Mouse (Mus musculus): ENCODE measurements around the gene Hoga1. TPM values are rescaled to one million over a fixed set of nuclear protein-coding genes. Genes with fewer than 3 reads are reported as not detected.

Hoga1 gene
- polyA plus RNA-seq, 1 experiment from 2014 or later: 1.7 TPM

- H3K4me3 ChIP-seq (replicated peaks): peak within 1 kb of the TSS; percentile 96
- H3K27ac ChIP-seq (replicated peaks): peak within 1 kb of the TSS; percentile 92
- peaks cover 18% of the 10 kb centered on the region; the same call in 1 of the 2 replicates for H3K36me3 ChIP-seq
- H3K27me3 ChIP-seq: no peaks in the 10 kb centered on the region
- no peaks in the 10 kb centered on the region for H3K9me3 ChIP-seq (replicated peaks)
- under 1% methylated on average over 55 of the region's 55 CpGs for WGBS
- peak within 1 kb of the TSS; percentile 67 for H3K4me2 ChIP-seq (replicated peaks)
- ATAC-seq (ENCODE audit: insufficient number of reproducible peaks, low FRiP score, low TSS enrichment, low read depth): peak; percentile 99
- peak within 1 kb of the TSS; percentile 93 for H3K9ac ChIP-seq
- H3K4me1 ChIP-seq: peaks cover 25% of the 10 kb centered on the region
Observed at GRCm38 (mm10) chr19:42089748-42090595, 44.6 kb downstream of the Hoga1 start, which contains the start of gene Pi4k2a. Gene Pi4k2a (plus strand): TSS chr19:42090470.

DNA sequence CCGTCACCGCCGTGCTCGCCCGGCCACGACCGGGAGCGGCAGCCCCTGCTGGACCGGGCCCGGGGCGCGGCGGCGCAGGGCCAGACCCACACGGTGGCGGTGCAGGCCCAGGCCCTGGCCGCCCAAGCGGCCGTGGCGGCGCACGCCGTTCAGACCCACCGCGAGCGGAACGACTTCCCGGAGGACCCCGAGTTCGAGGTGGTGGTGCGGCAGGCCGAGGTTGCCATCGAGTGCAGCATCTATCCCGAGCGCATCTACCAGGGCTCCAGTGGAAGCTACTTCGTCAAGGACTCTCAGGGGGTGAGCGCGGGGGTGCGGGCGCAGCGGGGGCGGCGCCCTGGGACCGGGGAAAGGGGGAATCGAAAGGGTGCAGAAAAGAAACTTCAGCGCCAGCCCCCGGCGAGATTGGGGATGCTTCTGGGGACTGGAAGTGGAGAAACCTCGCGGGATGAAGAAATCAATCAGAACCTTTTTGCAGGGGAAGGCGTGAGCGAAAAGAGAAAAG, 45.3 kb downstream of the Hoga1 start:
- Histone ChIP-seq H3K9ac (peak overlapping the region; percentile 93), H3K9me3 (replicated peaks) (no peaks in the 10 kb centered on the region), H3K27ac (replicated peaks) (peak overlapping the region; percentile 92), H3K27me3 (no peaks in the 10 kb centered on the region), H3K4me2 (replicated peaks) (peak overlapping the region; percentile 67), H3K4me1 (peaks cover 22% of the 10 kb centered on the region), H3K4me3 (replicated peaks) (peak overlapping the region; percentile 96), H3K36me3 (peaks cover 21% of the 10 kb centered on the region; the same call in 1 of the 2 replicates)
- peak; percentile 71 for ATAC-seq (ENCODE audit: insufficient number of reproducible peaks, low FRiP score, low TSS enrichment, low read depth)
- WGBS: under 1% methylated on average over 51 of the region's 52 CpGs

- H3K9me3 ChIP-seq (replicated peaks): no peaks in the 10 kb centered on the region
- H3K4me3 ChIP-seq (replicated peaks): no peak overlapping the region
- no peak for ATAC-seq (ENCODE audit: insufficient number of reproducible peaks, low FRiP score, low TSS enrichment, low read depth)
- H3K9ac ChIP-seq: no peak overlapping the region
- H3K4me2 ChIP-seq (replicated peaks): no peak overlapping the region
- H3K27me3 ChIP-seq: no peaks in the 10 kb centered on the region
- no peak overlapping the region for H3K27ac ChIP-seq (replicated peaks)
- H3K4me1 ChIP-seq: no peaks in the 10 kb centered on the region
- H3K36me3 ChIP-seq: peaks cover 40% of the 10 kb centered on the region
- WGBS: 71% methylated on average over 3 of the region's 3 CpGs
Observed at GRCm38 (mm10) chr19:42099406-42099805, 54.0 kb downstream of the Hoga1 start.

DNA sequence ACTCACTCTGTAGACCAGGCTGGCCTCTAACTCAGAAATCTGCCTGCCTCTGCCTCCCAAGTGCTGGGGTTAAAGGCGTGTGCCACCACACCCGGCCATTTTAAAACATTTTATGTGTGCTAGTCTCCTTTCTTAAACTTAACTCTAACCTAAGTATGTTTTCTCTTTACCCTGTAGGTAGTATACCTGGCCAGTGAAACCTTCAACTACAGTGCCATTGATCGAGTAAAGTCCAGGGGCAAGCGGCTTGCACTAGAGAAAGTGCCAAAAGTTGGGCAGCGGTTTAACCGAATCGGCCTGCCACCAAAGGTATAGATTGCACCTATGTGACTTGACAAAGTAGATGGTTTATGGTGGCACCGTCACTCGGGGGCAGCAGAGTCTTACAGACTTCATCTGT, 59.3 kb downstream of the Hoga1 start:
- Histone ChIP-seq H3K9ac (no peak overlapping the region), H3K4me1 (no peaks in the 10 kb centered on the region), H3K9me3 (replicated peaks) (no peaks in the 10 kb centered on the region), H3K4me2 (replicated peaks) (no peak overlapping the region), H3K36me3 (peaks cover 46% of the 10 kb centered on the region), H3K27me3 (no peaks in the 10 kb centered on the region), H3K4me3 (replicated peaks) (no peak overlapping the region), H3K27ac (replicated peaks) (no peak overlapping the region)
- 94% methylated on average over 9 of the region's 9 CpGs for WGBS
- no peak for ATAC-seq (ENCODE audit: insufficient number of reproducible peaks, low FRiP score, low TSS enrichment, low read depth)

DNA sequence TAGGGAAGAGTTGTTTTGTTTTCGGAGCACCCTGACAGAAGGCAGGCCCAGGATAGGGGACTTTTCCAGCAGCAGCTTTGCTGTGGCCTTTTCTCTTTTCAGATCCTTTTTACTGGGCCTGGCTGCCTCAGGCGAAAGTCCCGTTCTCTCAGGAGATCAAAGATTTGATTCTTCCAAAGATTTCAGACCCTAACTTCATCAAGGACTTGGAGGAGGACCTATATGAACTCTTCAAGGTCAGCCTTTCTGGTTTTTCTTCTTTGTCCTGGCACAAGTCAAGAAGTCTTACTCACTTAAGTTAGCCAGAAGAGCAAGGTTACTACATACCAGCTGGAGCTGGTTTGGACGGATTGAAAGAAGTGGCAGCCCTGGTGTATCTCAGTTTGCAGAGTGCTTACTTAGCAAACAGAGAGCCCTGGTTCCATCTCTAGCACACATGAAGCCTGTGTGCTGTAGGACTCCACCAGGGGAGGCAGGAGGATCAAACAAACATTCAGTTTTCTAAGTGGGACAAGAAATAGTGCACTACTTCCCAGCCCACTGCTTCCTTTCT, 70.4 kb downstream of the Hoga1 start:
- ATAC-seq (ENCODE audit: insufficient number of reproducible peaks, low FRiP score, low TSS enrichment, low read depth): no peak
- 79% methylated on average over 4 of the region's 4 CpGs for WGBS
- Histone ChIP-seq H3K9ac (no peak overlapping the region), H3K27ac (replicated peaks) (no peak overlapping the region), H3K4me3 (replicated peaks) (no peak overlapping the region), H3K36me3 (peaks cover 67% of the 10 kb centered on the region), H3K27me3 (no peaks in the 10 kb centered on the region), H3K4me1 (0 out of 2 replicates have a peak, but pooled peaks cover 3% of the 10 kb centered on the region), H3K4me2 (replicated peaks) (no peak overlapping the region), H3K9me3 (replicated peaks) (no peaks in the 10 kb centered on the region)

- 93% methylated on average over 9 of the region's 9 CpGs for WGBS
- Histone ChIP-seq H3K27me3 (no peaks in the 10 kb centered on the region), H3K4me1 (0 out of 2 replicates have a peak, but pooled peaks cover 3% of the 10 kb centered on the region), H3K9me3 (replicated peaks) (no peaks in the 10 kb centered on the region), H3K4me3 (replicated peaks) (no peak overlapping the region), H3K4me2 (replicated peaks) (no peak overlapping the region), H3K9ac (no peak overlapping the region), H3K36me3 (peaks cover 86% of the 10 kb centered on the region), H3K27ac (replicated peaks) (no peak overlapping the region)
- ATAC-seq (ENCODE audit: insufficient number of reproducible peaks, low FRiP score, low TSS enrichment, low read depth): no peak
Observed at GRCm38 (mm10) chr19:42118142-42118541, 72.7 kb downstream of the Hoga1 start.

DNA sequence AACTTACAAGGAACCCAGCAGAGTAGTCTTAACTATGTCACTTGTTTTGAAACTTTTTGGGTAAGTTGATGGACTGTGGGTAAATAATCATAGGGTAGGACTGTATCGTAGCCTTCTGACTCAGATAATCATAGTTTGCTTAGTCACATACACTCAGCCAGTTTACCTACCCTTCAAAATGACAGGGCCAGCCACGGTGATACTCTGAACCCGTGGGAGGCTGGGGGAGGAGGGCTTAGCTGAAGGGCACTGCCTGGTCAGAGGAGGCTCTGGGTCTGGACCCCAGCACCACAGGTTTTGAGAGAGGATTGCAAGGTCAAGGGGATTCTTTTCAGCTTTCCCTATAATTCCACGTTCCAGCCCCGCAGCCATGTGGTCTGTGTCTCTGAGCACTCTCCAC, 73.2 kb downstream of the Hoga1 start:
- no peak overlapping the region for H3K27ac ChIP-seq (replicated peaks)
- H3K36me3 ChIP-seq: peaks cover 87% of the 10 kb centered on the region
- no peak overlapping the region for H3K4me3 ChIP-seq (replicated peaks)
- no peaks in the 10 kb centered on the region for H3K9me3 ChIP-seq (replicated peaks)
- H3K4me2 ChIP-seq (replicated peaks): no peak overlapping the region
- no peak for ATAC-seq (ENCODE audit: insufficient number of reproducible peaks, low FRiP score, low TSS enrichment, low read depth)
- H3K4me1 ChIP-seq: 0 out of 2 replicates have a peak, but pooled peaks cover 3% of the 10 kb centered on the region
- 86% methylated on average over 5 of the region's 5 CpGs for WGBS
- H3K27me3 ChIP-seq: no peaks in the 10 kb centered on the region
- no peak overlapping the region for H3K9ac ChIP-seq

DNA sequence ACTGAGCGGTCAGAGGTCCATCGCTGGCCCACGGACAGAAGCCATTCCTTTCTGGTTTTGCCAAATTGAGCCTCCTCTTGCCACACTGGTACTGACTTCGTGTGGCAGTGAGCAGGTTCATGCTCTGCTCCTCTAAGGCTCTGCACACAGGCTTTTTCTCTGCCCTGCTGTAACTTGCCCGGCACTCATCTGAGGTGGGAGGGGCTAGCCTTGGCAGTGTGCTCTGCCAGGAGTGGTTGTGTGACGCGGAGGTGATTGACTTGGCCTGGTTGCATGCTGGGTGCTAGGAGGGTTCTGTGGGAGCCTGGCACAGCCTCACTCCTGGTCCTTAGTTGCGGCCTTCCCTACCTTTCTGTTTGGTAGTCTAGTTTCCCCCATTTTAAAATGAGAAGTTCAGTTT, 75.0 kb downstream of the Hoga1 start:
- Histone ChIP-seq H3K36me3 (peaks cover 87% of the 10 kb centered on the region), H3K4me2 (replicated peaks) (no peak overlapping the region), H3K4me1 (0 out of 2 replicates have a peak, but pooled peaks cover 3% of the 10 kb centered on the region), H3K4me3 (replicated peaks) (no peak overlapping the region), H3K27me3 (no peaks in the 10 kb centered on the region), H3K27ac (replicated peaks) (no peak overlapping the region), H3K9ac (no peak overlapping the region), H3K9me3 (replicated peaks) (no peaks in the 10 kb centered on the region)
- no peak; the same call in 1 of the 2 replicates for ATAC-seq (ENCODE audit: insufficient number of reproducible peaks, low FRiP score, low TSS enrichment, low read depth)
- WGBS: 81% methylated on average over 8 of the region's 8 CpGs

Other genes with a start within 250 kb of the Hoga1 start
- gene Arhgap19, start 243.6 kb upstream of the Hoga1 start, polyA plus RNA-seq (2015; fragmentation: Nextera tagmentation; extraction: Ambion mirVana): 17.3 and 17.5 TPM in 2 replicates
- gene Frat1, start 215.6 kb upstream of the Hoga1 start, polyA plus RNA-seq (2015; fragmentation: Nextera tagmentation; extraction: Ambion mirVana): 6.6 and 7.0 TPM in 2 replicates
- 5.6 and 7.1 TPM in 2 replicates for gene Frat2, start 197.5 kb upstream of the Hoga1 start, polyA plus RNA-seq (2015; fragmentation: Nextera tagmentation; extraction: Ambion mirVana)
- gene Rrp12, start 149.4 kb upstream of the Hoga1 start, polyA plus RNA-seq (2015; fragmentation: Nextera tagmentation; extraction: Ambion mirVana): 16.1 and 16.7 TPM in 2 replicates
- 568 and 639 TPM in 2 replicates for gene Pgam1, start 133.7 kb upstream of the Hoga1 start, polyA plus RNA-seq (2015; fragmentation: Nextera tagmentation; extraction: Ambion mirVana)
- 71.5 and 72.8 TPM in 2 replicates for gene Exosc1, start 112.2 kb upstream of the Hoga1 start, polyA plus RNA-seq (2015; fragmentation: Nextera tagmentation; extraction: Ambion mirVana)
- 87.2 and 92.4 TPM in 2 replicates for gene Zdhhc16, start 112.1 kb upstream of the Hoga1 start, polyA plus RNA-seq (2015; fragmentation: Nextera tagmentation; extraction: Ambion mirVana)
- 35.2 and 42.0 TPM in 2 replicates for gene Mms19, start 64.5 kb upstream of the Hoga1 start, polyA plus RNA-seq (2015; fragmentation: Nextera tagmentation; extraction: Ambion mirVana)
- 33.2 and 34.2 TPM in 2 replicates for gene Ubtd1, start 63.8 kb upstream of the Hoga1 start, polyA plus RNA-seq (2015; fragmentation: Nextera tagmentation; extraction: Ambion mirVana)
- gene Ankrd2, start 9.6 kb upstream of the Hoga1 start, polyA plus RNA-seq (2015; fragmentation: Nextera tagmentation; extraction: Ambion mirVana): 1.6 and 1.9 TPM in 2 replicates
- gene 4933411K16Rik, start 6.6 kb downstream of the Hoga1 start, polyA plus RNA-seq (2015; fragmentation: Nextera tagmentation; extraction: Ambion mirVana): 0.16 TPM in 1 of 2 replicates, not detected in the other
- gene Morn4, start 40.7 kb downstream of the Hoga1 start, polyA plus RNA-seq (2015; fragmentation: Nextera tagmentation; extraction: Ambion mirVana): 29.0 and 30.0 TPM in 2 replicates
- 27.1 and 28.0 TPM in 2 replicates for gene Pi4k2a, start 44.9 kb downstream of the Hoga1 start, polyA plus RNA-seq (2015; fragmentation: Nextera tagmentation; extraction: Ambion mirVana)
- gene Avpi1, start 83.4 kb downstream of the Hoga1 start, polyA plus RNA-seq (2015; fragmentation: Nextera tagmentation; extraction: Ambion mirVana): 51.0 and 53.6 TPM in 2 replicates
- gene Marveld1, start 101.8 kb downstream of the Hoga1 start, polyA plus RNA-seq (2015; fragmentation: Nextera tagmentation; extraction: Ambion mirVana): 15.2 and 20.3 TPM in 2 replicates
- 26.2 and 28.8 TPM in 2 replicates for gene Zfyve27, start 118.3 kb downstream of the Hoga1 start, polyA plus RNA-seq (2015; fragmentation: Nextera tagmentation; extraction: Ambion mirVana)
- 6.3 and 8.7 TPM in 2 replicates for gene Sfrp5, start 156.6 kb downstream of the Hoga1 start, polyA plus RNA-seq (2015; fragmentation: Nextera tagmentation; extraction: Ambion mirVana)
- gene Golga7b, start 202.0 kb downstream of the Hoga1 start, polyA plus RNA-seq (2015; fragmentation: Nextera tagmentation; extraction: Ambion mirVana): 6.7 and 7.7 TPM in 2 replicates